Mouse (Mus musculus) heart, adult 2 months (tissue): ENCODE results near the gene Stx18.

Experiments
- CTCF ChIP-seq: fragments of 200-600 bp; IDR thresholded peaks from 2 replicates; pipeline ENCODE4 v1.8.1; 2022; ENCODE audit warnings: antibody characterized with exemption, mild to moderate bottlenecking, moderate library complexity
- EP300 ChIP-seq: fragments of 200-500 bp; IDR thresholded peaks from 2 replicates; pipeline ENCODE4 v1.6.1; 2011; ENCODE audit warnings: low read depth, low read length, control low read depth; ENCODE audit not compliant: insufficient read depth
- POLR2A ChIP-seq: fragments of 200-500 bp; IDR thresholded peaks from 2 replicates; pipeline ENCODE4 v1.6.1; 2011; ENCODE audit warnings: mild to moderate bottlenecking, low read depth, low read length, control low read depth; ENCODE audit not compliant: insufficient read depth

- TF ChIP-seq CTCF: no peak
- TF ChIP-seq POLR2A: no peak
- no peak for TF ChIP-seq EP300
Observed at GRCm38 (mm10) chr5:38126519-38127306, 88.2 kb downstream of the Stx18 start.
